Mouse (Mus musculus) kidney, embryonic 15.5 days (tissue): ENCODE results near the gene Reln. TPM values are rescaled to one million over a fixed set of nuclear protein-coding genes. Genes with fewer than 3 reads are reported as not detected.

ENCODE experiments used
- ATAC-seq: fragments of 200-750 bp; cut with Nextera tagmentation; replicated peaks from 2 replicates; pipeline ENCODE4 v1.8.0; 2017; ENCODE audit warnings: moderate TSS enrichment; ENCODE audit not compliant: low FRiP score
- H3K27ac ChIP-seq: fragments of 300-500 bp; sonication (generic); 2 replicates; pipeline ENCODE4 v1.5.1; 2015; ENCODE audit warnings: mild to moderate bottlenecking, inconsistent platforms
- H3K27me3 ChIP-seq: fragments of 300-500 bp; sonication (generic); 2 replicates; pipeline ENCODE4 v1.6.1; 2015; ENCODE audit warnings: inconsistent platforms
- H3K36me3 ChIP-seq: fragments of 300-500 bp; sonication (generic); 2 replicates; pipeline ENCODE4 v1.6.1; 2015; ENCODE audit warnings: inconsistent platforms
- H3K4me1 ChIP-seq: fragments of 300-500 bp; sonication (generic); 2 replicates; pipeline ENCODE4 v1.6.1; 2015; ENCODE audit warnings: inconsistent platforms
- H3K4me2 ChIP-seq: fragments of 300-500 bp; sonication (generic); 2 replicates; pipeline ENCODE4 v1.6.1; 2015; ENCODE audit warnings: moderate library complexity, mild to moderate bottlenecking, inconsistent platforms
- H3K4me3 ChIP-seq: fragments of 300-500 bp; sonication (generic); replicated peaks from 2 replicates; pipeline ENCODE4 v1.5.1; 2015; ENCODE audit warnings: mild to moderate bottlenecking, inconsistent platforms
- H3K9ac ChIP-seq: fragments of 300-500 bp; sonication (generic); 2 replicates; pipeline ENCODE4 v1.6.1; 2015; ENCODE audit warnings: mild to moderate bottlenecking, inconsistent platforms
- H3K9me3 ChIP-seq: fragments of 300-500 bp; sonication (generic); replicated peaks from 2 replicates; pipeline ENCODE4 v1.6.1; 2016; ENCODE audit warnings: inconsistent platforms
- WGBS: fragments of 180-500 bp; shearing (Covaris S2); methylation state at CpG from one replicate; pipeline ENCODE4 v1.1.7; 2015; ENCODE audit warnings: mixed read lengths; 5-methylcytosine and 5-hydroxymethylcytosine counted together
- polyA plus RNA-seq: library from polyadenylated mRNA; unstranded; fragments of >200 nt; fragmentation: Nextera tagmentation; extraction: Ambion mirVana; gene quantifications from 2 replicates; pipeline ENCODE4 v1.2.1, GENCODE M21; 2015

Gene Reln
- polyA plus RNA-seq, 1 experiment from 2014 or later = 13.0 TPM

GRCm38 (mm10) chr5:22196891-22197290 is 147.6 kb downstream of the Reln start:
- no peak overlapping the region for H3K4me2 ChIP-seq

GRCm38 (mm10) chr5:22196476-22196875 is 148.0 kb downstream of the Reln start:
- Histone ChIP-seq H3K27me3 (no peaks in the 10 kb centered on the region), H3K4me1 (peaks cover 16% of the 10 kb centered on the region), H3K9me3 (no peaks in the 10 kb centered on the region), H3K36me3 (no peaks in the 10 kb centered on the region), H3K4me2 (no peak overlapping the region), H3K4me3 (no peak overlapping the region), H3K9ac (no peak overlapping the region), H3K27ac (no peak overlapping the region)
- ATAC-seq = peak; percentile 79; the same call in 1 of the 2 replicates
- WGBS = 29% methylated on average over 4 of the region's 4 CpGs

More at GRCm38 (mm10) chr5:22196891-22197290, 147.6 kb downstream of the Reln start:
- Histone ChIP-seq H3K27me3 (no peaks in the 10 kb centered on the region), H3K9me3 (no peaks in the 10 kb centered on the region), H3K36me3 (no peaks in the 10 kb centered on the region), H3K27ac (peak overlapping the region; percentile 48), H3K4me3 (no peak overlapping the region), H3K4me1 (peaks cover 16% of the 10 kb centered on the region), H3K9ac (no peak overlapping the region)
- WGBS = 58% methylated on average over 2 of the region's 2 CpGs
- ATAC-seq = no peak; the same call in 1 of the 2 replicates

GRCm38 (mm10) chr5:22195352-22195941 is 149.1 kb downstream of the Reln start:
- H3K4me2 ChIP-seq = no peak overlapping the region
- no peak for ATAC-seq
- H3K27ac ChIP-seq = no peak overlapping the region
- H3K4me3 ChIP-seq = no peak overlapping the region
- H3K4me1 ChIP-seq = peaks cover 16% of the 10 kb centered on the region
- 74% methylated on average over 8 of the region's 8 CpGs for WGBS
- no peaks in the 10 kb centered on the region for H3K9me3 ChIP-seq
- H3K36me3 ChIP-seq = no peaks in the 10 kb centered on the region
- no peaks in the 10 kb centered on the region for H3K27me3 ChIP-seq
- no peak overlapping the region for H3K9ac ChIP-seq

- Histone ChIP-seq H3K27me3 (no peaks in the 10 kb centered on the region), H3K36me3 (no peaks in the 10 kb centered on the region), H3K9ac (no peak overlapping the region), H3K4me2 (no peak overlapping the region), H3K4me3 (no peak overlapping the region), H3K27ac (no peak overlapping the region), H3K9me3 (no peaks in the 10 kb centered on the region), H3K4me1 (peaks cover 5% of the 10 kb centered on the region; the same call in 1 of the 2 replicates)
- 75% methylated on average over 7 of the region's 7 CpGs for WGBS
- peak; percentile 57; the same call in 1 of the 2 replicates for ATAC-seq
Measured at GRCm38 (mm10) chr5:22191784-22192183, 152.7 kb downstream of the Reln start.

DNA sequence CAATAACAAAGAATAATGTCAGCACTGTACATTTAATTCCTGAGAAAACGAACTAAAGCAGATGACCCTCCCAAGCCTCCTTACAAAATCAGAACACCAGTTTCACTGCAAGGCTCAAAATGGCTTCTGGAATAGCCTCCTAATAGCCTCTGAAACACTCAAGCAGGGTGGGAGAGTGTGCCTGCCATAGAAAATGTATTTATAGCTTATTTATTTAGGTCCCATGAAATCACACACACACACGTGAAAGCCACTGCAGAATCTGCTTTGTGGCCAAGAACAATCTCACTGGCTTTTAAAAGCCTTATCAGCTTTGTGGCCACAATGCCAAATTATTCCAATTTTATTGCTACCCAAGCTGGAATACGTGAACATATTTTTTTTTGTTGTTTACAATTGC is 154.2 kb downstream of the Reln start:
- no peak for ATAC-seq
- no peak overlapping the region for H3K4me3 ChIP-seq
- H3K27me3 ChIP-seq = no peaks in the 10 kb centered on the region
- H3K9ac ChIP-seq = no peak overlapping the region
- H3K9me3 ChIP-seq = no peaks in the 10 kb centered on the region
- WGBS = 68% methylated on average over 3 of the region's 3 CpGs
- H3K36me3 ChIP-seq = no peaks in the 10 kb centered on the region
- no peak overlapping the region for H3K4me2 ChIP-seq
- no peaks in the 10 kb centered on the region for H3K4me1 ChIP-seq
- H3K27ac ChIP-seq = no peak overlapping the region

- Histone ChIP-seq H3K27me3 (no peaks in the 10 kb centered on the region), H3K4me3 (no peak overlapping the region), H3K4me1 (no peaks in the 10 kb centered on the region), H3K4me2 (no peak overlapping the region), H3K9ac (no peak overlapping the region), H3K9me3 (no peaks in the 10 kb centered on the region), H3K27ac (no peak overlapping the region), H3K36me3 (no peaks in the 10 kb centered on the region)
- ATAC-seq = no peak
- WGBS = 75% methylated on average over 3 of the region's 3 CpGs
Measured at GRCm38 (mm10) chr5:22187599-22187998, 156.9 kb downstream of the Reln start.

DNA sequence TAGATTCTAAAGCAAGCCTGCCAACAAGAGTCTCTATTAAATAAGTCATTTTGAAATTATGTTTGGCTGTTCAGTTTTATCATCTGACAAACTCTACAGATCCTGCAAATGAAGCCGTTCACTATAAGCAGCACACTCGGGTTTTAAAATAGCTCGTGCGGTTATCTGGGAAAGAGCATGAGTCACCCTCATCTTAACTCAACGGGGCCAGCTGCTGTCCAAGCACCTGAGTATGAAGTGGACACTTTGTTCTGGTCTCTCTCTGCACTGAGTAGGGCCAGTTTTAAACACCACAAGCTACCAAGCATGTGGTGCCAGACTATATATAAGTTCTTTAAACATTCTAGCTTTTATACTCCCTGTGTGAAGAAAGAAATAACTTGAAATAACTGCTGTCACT is 168.0 kb downstream of the Reln start:
- Histone ChIP-seq H3K4me3 (no peak overlapping the region), H3K36me3 (no peaks in the 10 kb centered on the region), H3K4me1 (no peaks in the 10 kb centered on the region), H3K4me2 (no peak overlapping the region), H3K27ac (no peak overlapping the region), H3K9ac (no peak overlapping the region), H3K9me3 (no peaks in the 10 kb centered on the region), H3K27me3 (no peaks in the 10 kb centered on the region)
- 82% methylated on average over 5 of the region's 5 CpGs for WGBS
- ATAC-seq = no peak

- Histone ChIP-seq H3K9me3 (no peaks in the 10 kb centered on the region), H3K4me2 (no peak overlapping the region), H3K4me1 (no peaks in the 10 kb centered on the region), H3K4me3 (no peak overlapping the region), H3K27ac (no peak overlapping the region), H3K36me3 (no peaks in the 10 kb centered on the region), H3K27me3 (no peaks in the 10 kb centered on the region), H3K9ac (no peak overlapping the region)
- whole genome bisulfite sequencing = 84% methylated on average over 5 of the region's 5 CpGs
- ATAC-seq = no peak
Measured at GRCm38 (mm10) chr5:22171336-22171735, 173.2 kb downstream of the Reln start.

GRCm38 (mm10) chr5:22164060-22164934 is 180.2 kb downstream of the Reln start:
- H3K9ac ChIP-seq = no peak overlapping the region
- no peak overlapping the region for H3K4me2 ChIP-seq
- H3K9me3 ChIP-seq = no peaks in the 10 kb centered on the region
- H3K27ac ChIP-seq = peak overlapping the region; percentile 58; the same call in 1 of the 2 replicates
- H3K36me3 ChIP-seq = no peaks in the 10 kb centered on the region
- ATAC-seq = peak; percentile 68
- 39% methylated on average over 10 of the region's 10 CpGs for WGBS
- no peaks in the 10 kb centered on the region for H3K27me3 ChIP-seq
- no peak overlapping the region for H3K4me3 ChIP-seq
- peaks cover 19% of the 10 kb centered on the region for H3K4me1 ChIP-seq

GRCm38 (mm10) chr5:22160935-22161334 is 183.6 kb downstream of the Reln start:
- Histone ChIP-seq H3K4me1 (peaks cover 19% of the 10 kb centered on the region), H3K9me3 (no peaks in the 10 kb centered on the region)

DNA sequence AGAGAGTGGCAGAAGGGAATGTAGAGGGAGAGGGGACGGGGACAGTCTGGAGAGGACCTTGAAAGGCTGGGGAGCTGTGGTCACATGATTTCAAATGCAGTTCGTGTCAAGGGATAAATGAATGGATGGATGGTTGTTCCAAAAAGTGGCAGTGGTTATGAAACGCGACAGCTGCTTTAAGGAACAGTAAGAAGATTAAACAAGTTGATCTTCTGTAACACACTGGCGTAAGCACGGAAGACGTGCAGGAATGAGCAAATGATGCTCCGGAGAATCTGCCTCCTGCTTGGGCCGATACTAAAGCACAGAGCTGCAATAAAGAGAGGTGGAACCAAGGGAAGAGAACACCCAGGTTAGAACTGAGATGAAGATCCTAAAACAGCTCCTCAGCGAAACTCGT is 185.7 kb downstream of the Reln start:
- no peak for ATAC-seq
- Histone ChIP-seq H3K4me2 (no peak overlapping the region), H3K9me3 (no peaks in the 10 kb centered on the region), H3K9ac (no peak overlapping the region), H3K4me1 (peaks cover 11% of the 10 kb centered on the region; the same call in 1 of the 2 replicates), H3K27me3 (no peaks in the 10 kb centered on the region), H3K27ac (no peak overlapping the region), H3K4me3 (no peak overlapping the region), H3K36me3 (no peaks in the 10 kb centered on the region)
- 85% methylated on average over 11 of the region's 11 CpGs for WGBS

More at GRCm38 (mm10) chr5:22160935-22161334, 183.6 kb downstream of the Reln start:
- 12% methylated on average over 2 of the region's 2 CpGs for WGBS
- no peak overlapping the region for H3K9ac ChIP-seq
- H3K4me2 ChIP-seq = no peak overlapping the region
- peak; percentile 83 for ATAC-seq
- H3K27me3 ChIP-seq = no peaks in the 10 kb centered on the region
- H3K4me3 ChIP-seq = no peak overlapping the region
- H3K36me3 ChIP-seq = no peaks in the 10 kb centered on the region
- H3K27ac ChIP-seq = no peak overlapping the region

- 47% methylated on average over 6 of the region's 6 CpGs for WGBS
- Histone ChIP-seq H3K36me3 (no peaks in the 10 kb centered on the region), H3K9ac (no peak overlapping the region), H3K4me2 (no peak overlapping the region), H3K4me3 (no peak overlapping the region), H3K27ac (no peak overlapping the region), H3K9me3 (no peaks in the 10 kb centered on the region), H3K27me3 (no peaks in the 10 kb centered on the region), H3K4me1 (no peaks in the 10 kb centered on the region)
- no peak for ATAC-seq
Measured at GRCm38 (mm10) chr5:22153601-22154000, 190.9 kb downstream of the Reln start.
